Mouse (Mus musculus) forebrain, embryonic 15.5 days (tissue): Measurements from ENCODE around the gene Hpn. TPM values are rescaled to one million over a fixed set of nuclear protein-coding genes. Genes with fewer than 3 reads are reported as not detected.

Experiments
- ATAC-seq: fragments of 200-750 bp; cut with Nextera tagmentation; replicated peaks from 2 replicates; pipeline ENCODE4 v1.8.0; 2017; ENCODE audit warnings: mild to moderate bottlenecking, moderate TSS enrichment, moderate library complexity
- H3K27ac ChIP-seq: fragments of 300-500 bp; sonication (generic); replicated peaks from 2 replicates; pipeline ENCODE4 v1.5.1; 2015; ENCODE audit warnings: mild to moderate bottlenecking, inconsistent platforms
- H3K27me3 ChIP-seq: fragments of 300-500 bp; sonication (generic); 2 replicates; pipeline ENCODE4 v1.6.1; 2015; ENCODE audit warnings: inconsistent platforms
- H3K36me3 ChIP-seq: fragments of 300-500 bp; sonication (generic); 2 replicates; pipeline ENCODE4 v1.6.1; 2015; ENCODE audit warnings: mild to moderate bottlenecking, inconsistent platforms
- H3K4me1 ChIP-seq: fragments of 300-500 bp; sonication (generic); 2 replicates; pipeline ENCODE4 v1.6.1; 2015; ENCODE audit warnings: inconsistent platforms
- H3K4me2 ChIP-seq: fragments of 300-500 bp; sonication (generic); replicated peaks from 2 replicates; pipeline ENCODE4 v1.6.1; 2015; ENCODE audit warnings: mild to moderate bottlenecking, inconsistent platforms
- H3K4me3 ChIP-seq: fragments of 300-500 bp; sonication (generic); 2 replicates; pipeline ENCODE4 v1.5.1; 2015; ENCODE audit warnings: mild to moderate bottlenecking, inconsistent platforms
- H3K9ac ChIP-seq: fragments of 300-500 bp; sonication (generic); replicated peaks from 2 replicates; pipeline ENCODE4 v1.6.1; 2015; ENCODE audit warnings: mild to moderate bottlenecking, inconsistent platforms
- H3K9me3 ChIP-seq: fragments of 300-500 bp; sonication (generic); 2 replicates; pipeline ENCODE4 v1.6.1; 2016; ENCODE audit warnings: inconsistent platforms
- WGBS: fragments of 180-500 bp; shearing (Covaris S2); methylation state at CpG from one replicate; pipeline ENCODE4 v1.1.7; 2015; ENCODE audit warnings: mixed read lengths; 5-methylcytosine and 5-hydroxymethylcytosine counted together
- polyA plus RNA-seq: library from polyadenylated mRNA; unstranded; fragments of >200 nt; fragmentation: Nextera tagmentation; extraction: Ambion mirVana; gene quantifications from 2 replicates; pipeline ENCODE4 v1.2.1, GENCODE M21; 2015

Hpn gene
- polyA plus RNA-seq, 1 experiment from 2014 or later, result 0.36 TPM

DNA sequence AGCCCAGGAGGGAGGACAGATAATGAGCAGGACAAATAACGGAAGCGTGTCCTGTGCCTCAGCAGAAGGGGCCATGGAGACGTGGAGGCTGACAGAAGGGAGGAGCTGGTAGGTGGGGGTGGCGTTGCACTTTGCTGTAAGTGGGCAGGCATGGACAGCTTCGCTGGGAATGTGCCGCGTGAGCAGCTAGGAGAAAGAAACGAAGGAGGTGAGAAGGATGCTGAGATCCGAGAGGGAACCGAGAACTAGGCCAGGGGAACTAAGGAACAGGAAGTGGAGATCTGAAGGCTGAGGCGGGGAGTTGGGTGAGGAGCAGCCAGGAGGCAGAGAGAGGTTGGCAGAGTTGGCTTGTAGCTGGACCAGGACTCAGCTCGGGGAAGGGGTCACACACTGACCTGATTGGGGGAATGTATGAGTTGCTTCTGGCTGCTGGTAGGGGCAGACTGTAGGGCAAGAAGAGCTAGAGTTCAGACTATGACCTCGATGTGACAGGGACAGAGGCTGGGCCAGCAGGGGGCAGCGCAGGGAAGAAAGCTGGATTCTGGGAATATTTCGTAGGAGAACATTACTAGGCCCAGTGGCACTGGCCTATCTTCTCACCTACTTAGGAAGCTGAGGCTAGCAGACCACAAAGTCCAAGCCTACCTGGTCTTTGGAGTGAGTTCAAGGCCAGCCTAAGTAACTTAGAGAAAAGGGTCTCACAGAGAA is 9.9 kb downstream of the Hpn start:
- no peaks in the 10 kb centered on the region for H3K4me1 ChIP-seq
- H3K4me2 ChIP-seq, result no peak overlapping the region
- no peaks in the 10 kb centered on the region for H3K27me3 ChIP-seq
- WGBS, result 72% methylated on average over 15 of the region's 15 CpGs
- no peak overlapping the region for H3K4me3 ChIP-seq
- H3K27ac ChIP-seq, result no peak overlapping the region
- no peaks in the 10 kb centered on the region for H3K9me3 ChIP-seq
- no peak for ATAC-seq
- no peaks in the 10 kb centered on the region for H3K36me3 ChIP-seq
- H3K9ac ChIP-seq, result no peak overlapping the region

DNA sequence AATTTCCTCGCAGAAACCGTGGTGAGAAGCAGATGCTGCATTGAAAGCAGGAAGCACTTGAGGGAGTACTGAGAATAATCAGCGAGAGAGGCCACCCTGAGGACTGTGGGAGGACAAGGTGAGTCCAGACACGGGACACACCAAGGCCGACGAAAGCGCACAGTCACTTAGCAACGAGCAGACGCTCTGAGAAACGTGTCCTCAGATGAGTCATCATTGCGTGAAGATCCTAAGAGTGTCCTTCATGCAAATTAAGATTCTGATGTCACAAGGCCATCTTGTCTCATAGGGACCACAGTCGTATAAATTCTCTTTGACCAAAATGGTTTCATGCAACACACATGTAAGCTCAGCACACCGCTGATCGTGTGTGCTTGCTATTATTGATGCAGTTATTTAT is 14.3 kb downstream of the Hpn start:
- Histone ChIP-seq H3K9me3 (no peaks in the 10 kb centered on the region), H3K9ac (no peak overlapping the region), H3K36me3 (no peaks in the 10 kb centered on the region), H3K27me3 (no peaks in the 10 kb centered on the region), H3K4me3 (no peak overlapping the region), H3K4me2 (no peak overlapping the region), H3K27ac (no peak overlapping the region), H3K4me1 (no peaks in the 10 kb centered on the region)
- ATAC-seq, result no peak
- 89% methylated on average over 14 of the region's 14 CpGs for WGBS

DNA sequence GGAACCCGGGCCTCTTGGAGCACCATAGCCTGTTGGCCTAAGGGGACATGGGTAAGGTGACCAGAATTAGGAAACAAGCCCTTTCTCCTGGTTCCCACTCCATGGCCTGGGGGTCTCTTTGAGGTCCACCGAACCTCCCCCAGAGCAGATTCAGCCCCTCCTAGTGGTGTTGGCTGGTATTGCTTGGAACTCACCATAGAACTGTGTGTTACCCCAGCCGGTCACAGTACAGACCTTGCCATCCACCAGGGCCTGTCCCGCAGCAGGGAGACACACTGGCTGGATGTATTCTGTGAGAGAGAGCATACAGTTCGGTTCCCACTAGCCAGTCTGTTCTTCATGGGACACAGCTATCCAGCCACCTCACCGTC is 15.5 kb downstream of the Hpn start:
- no peaks in the 10 kb centered on the region for H3K4me1 ChIP-seq
- no peak overlapping the region for H3K4me2 ChIP-seq
- no peak overlapping the region for H3K4me3 ChIP-seq
- no peak for ATAC-seq
- no peaks in the 10 kb centered on the region for H3K36me3 ChIP-seq
- H3K9me3 ChIP-seq, result no peaks in the 10 kb centered on the region
- H3K9ac ChIP-seq, result no peak overlapping the region
- no peak overlapping the region for H3K27ac ChIP-seq
- no peaks in the 10 kb centered on the region for H3K27me3 ChIP-seq
- 88% methylated on average over 6 of the region's 6 CpGs for whole genome bisulfite sequencing

GRCm38 (mm10) chr7:31098697-31099611 is 16.1 kb downstream of the Hpn start:
- H3K36me3 ChIP-seq, result no peaks in the 10 kb centered on the region
- H3K4me1 ChIP-seq, result no peaks in the 10 kb centered on the region
- WGBS, result 82% methylated on average over 22 of the region's 22 CpGs
- H3K27ac ChIP-seq, result no peak overlapping the region
- no peak for ATAC-seq
- no peak overlapping the region for H3K4me3 ChIP-seq
- no peak overlapping the region for H3K9ac ChIP-seq
- no peaks in the 10 kb centered on the region for H3K9me3 ChIP-seq
- H3K27me3 ChIP-seq, result no peaks in the 10 kb centered on the region
- H3K4me2 ChIP-seq, result no peak overlapping the region

DNA sequence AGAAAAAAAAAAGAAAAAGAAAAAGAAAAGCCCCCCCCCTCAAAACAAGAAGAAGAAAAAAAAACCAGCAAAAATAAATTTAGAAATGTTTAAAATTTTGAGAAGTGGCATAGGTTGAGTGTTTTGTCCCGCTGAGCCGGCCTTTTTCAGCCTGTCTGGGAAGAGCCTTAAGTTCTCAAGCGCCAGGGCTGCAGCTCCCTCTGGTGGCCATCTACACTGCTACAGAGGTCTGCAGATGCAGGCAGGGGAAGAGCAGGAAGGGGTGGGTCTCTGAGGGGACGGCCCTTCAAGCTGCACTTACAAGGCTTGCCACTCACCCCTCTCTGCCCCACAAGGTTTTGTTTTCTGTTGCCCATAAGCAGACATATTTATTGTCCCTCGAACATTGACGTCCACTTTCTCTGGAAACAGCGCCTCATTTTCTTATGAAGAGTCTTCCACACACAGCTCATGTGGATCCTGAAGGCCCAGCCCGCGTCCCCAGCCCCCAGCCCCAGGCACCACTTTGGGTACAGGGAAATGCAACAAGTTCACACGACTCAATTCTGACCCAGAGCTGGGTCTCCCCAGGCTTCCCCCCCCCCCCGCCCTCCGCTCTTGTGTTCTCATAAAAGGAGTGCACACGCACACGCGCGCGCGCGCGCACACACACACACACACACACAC is 17.4 kb downstream of the Hpn start:
- no peaks in the 10 kb centered on the region for H3K36me3 ChIP-seq
- no peaks in the 10 kb centered on the region for H3K4me1 ChIP-seq
- 47% methylated on average over 20 of the region's 20 CpGs for WGBS
- peak overlapping the region; percentile 23 for H3K4me3 ChIP-seq
- H3K9me3 ChIP-seq, result no peaks in the 10 kb centered on the region
- peak overlapping the region; percentile 36 for H3K4me2 ChIP-seq
- H3K27me3 ChIP-seq, result no peaks in the 10 kb centered on the region
- peak; percentile 94 for ATAC-seq
- H3K9ac ChIP-seq, result no peak overlapping the region
- H3K27ac ChIP-seq, result no peak overlapping the region

- no peak overlapping the region for H3K4me2 ChIP-seq
- no peak overlapping the region for H3K27ac ChIP-seq
- 77% methylated on average over 9 of the region's 9 CpGs for WGBS
- no peak for ATAC-seq
- no peaks in the 10 kb centered on the region for H3K36me3 ChIP-seq
- no peak overlapping the region for H3K4me3 ChIP-seq
- H3K4me1 ChIP-seq, result no peaks in the 10 kb centered on the region
- H3K9ac ChIP-seq, result no peak overlapping the region
- H3K27me3 ChIP-seq, result no peaks in the 10 kb centered on the region
- no peaks in the 10 kb centered on the region for H3K9me3 ChIP-seq
Measured at GRCm38 (mm10) chr7:31096892-31097564, 18.1 kb downstream of the Hpn start.

DNA sequence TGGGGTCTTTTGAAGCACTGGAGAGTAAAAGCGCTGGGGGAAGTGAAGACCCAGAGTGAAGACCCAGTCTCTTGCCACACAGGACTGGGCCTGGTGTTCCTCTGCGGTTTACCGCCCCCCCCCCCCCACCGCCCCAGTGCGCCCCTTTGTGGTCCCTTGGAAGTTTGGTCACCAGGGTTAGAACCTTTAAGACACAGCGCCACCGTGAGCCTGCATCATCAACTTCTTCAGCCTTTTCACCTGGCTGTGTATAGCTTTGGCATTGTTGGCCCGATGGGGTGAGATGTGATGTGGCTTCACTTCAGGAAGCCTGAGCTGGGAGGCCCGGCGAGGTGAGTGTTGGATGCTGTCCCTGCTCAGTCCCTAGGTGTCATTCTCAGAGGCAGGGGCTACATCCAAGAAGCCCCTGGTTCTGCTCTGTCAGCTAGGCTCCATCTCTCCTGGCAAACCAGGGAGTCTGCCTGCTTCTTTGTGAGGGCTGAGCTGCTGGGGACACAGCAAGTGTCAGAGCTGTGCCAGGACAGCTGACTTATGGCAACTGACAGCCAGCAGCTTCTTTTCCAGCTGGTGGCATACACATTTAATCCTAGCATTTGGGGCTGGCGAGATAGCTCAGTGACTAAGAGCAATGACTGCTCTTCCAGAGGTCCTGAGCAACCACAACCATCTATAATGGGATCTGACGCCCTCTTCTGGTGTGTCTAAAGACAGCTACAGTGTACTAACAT is 20.2 kb downstream of the Hpn start:
- Histone ChIP-seq H3K27ac (no peak overlapping the region), H3K36me3 (no peaks in the 10 kb centered on the region), H3K27me3 (no peaks in the 10 kb centered on the region), H3K9me3 (no peaks in the 10 kb centered on the region), H3K4me2 (no peak overlapping the region), H3K9ac (no peak overlapping the region), H3K4me1 (no peaks in the 10 kb centered on the region), H3K4me3 (no peak overlapping the region)
- 27% methylated on average over 11 of the region's 12 CpGs for WGBS
- no peak for ATAC-seq

DNA sequence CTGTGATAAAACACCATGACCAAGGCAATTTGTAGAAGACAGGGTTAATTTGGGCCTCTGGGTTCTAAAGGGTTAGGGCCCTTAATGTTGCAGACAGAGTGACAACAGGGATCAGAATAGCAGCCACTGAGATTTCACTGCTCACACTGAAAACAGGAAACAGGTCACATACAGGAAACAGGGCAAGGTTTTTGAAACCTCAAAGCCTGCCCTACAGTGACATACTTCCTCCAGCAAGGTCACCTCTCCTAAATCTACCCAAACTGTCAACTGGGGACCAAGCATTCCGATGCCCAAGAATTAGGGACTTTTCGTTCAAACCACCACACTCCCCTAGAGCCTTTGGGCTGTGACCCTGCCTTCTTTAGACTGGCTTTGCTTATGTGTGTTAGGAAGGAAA is 25.4 kb downstream of the Hpn start:
- H3K9me3 ChIP-seq, result no peaks in the 10 kb centered on the region
- 84% methylated on average over 2 of the region's 2 CpGs for WGBS
- H3K4me1 ChIP-seq, result 0 out of 2 replicates have a peak, but pooled peaks cover 2% of the 10 kb centered on the region
- H3K4me3 ChIP-seq, result no peak overlapping the region
- H3K4me2 ChIP-seq, result no peak overlapping the region
- H3K27ac ChIP-seq, result no peak overlapping the region
- H3K36me3 ChIP-seq, result no peaks in the 10 kb centered on the region
- H3K27me3 ChIP-seq, result no peaks in the 10 kb centered on the region
- no peak for ATAC-seq
- no peak overlapping the region for H3K9ac ChIP-seq

DNA sequence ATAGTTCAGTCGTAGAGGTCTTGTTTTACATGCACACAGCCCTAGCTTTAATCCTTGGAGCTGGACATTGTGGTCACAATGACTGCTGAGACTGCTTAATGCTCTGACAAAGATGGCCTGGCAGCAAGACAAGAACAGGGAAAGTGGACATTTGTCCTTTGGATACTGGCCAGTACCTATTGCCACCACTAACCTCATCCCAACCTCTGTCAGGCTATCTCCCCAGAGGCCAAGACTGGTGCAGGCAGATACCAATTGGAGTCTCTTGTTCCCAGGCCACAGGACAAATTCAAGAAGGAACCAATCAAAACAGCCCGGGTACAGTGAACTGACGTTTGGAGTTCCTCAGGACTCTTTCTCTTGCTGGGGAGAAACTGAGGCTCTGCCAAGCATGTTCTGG is 26.9 kb downstream of the Hpn start:
- no peak overlapping the region for H3K9ac ChIP-seq
- 0 out of 2 replicates have a peak, but pooled peaks cover 2% of the 10 kb centered on the region for H3K4me1 ChIP-seq
- H3K27ac ChIP-seq, result no peak overlapping the region
- H3K4me3 ChIP-seq, result no peak overlapping the region
- no peaks in the 10 kb centered on the region for H3K27me3 ChIP-seq
- 63% methylated on average over 3 of the region's 3 CpGs for WGBS
- no peak overlapping the region for H3K4me2 ChIP-seq
- no peak for ATAC-seq
- no peaks in the 10 kb centered on the region for H3K9me3 ChIP-seq
- no peaks in the 10 kb centered on the region for H3K36me3 ChIP-seq

DNA sequence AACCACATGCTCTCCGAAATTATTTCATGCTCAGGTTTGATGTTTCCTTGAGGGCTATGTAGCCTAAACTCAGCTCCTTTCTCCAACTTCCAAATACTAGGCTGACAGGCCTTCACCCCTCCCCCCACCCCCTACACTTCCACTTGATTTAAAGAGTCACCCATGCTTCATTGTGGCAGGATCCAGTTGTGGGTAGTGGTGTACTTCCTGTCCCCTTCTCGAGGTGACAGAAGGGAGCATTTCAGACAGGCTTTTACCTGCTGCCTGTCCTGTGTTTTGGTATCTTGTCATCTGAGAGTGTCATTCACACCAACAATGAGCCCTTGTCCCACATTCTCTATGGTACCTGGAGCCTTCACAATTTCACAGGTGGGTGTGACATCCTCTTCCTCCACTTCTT is 27.8 kb downstream of the Hpn start:
- WGBS, result 80% methylated on average over 2 of the region's 2 CpGs
- no peak overlapping the region for H3K27ac ChIP-seq
- ATAC-seq, result no peak

GRCm38 (mm10) chr7:31086175-31086755 is 28.8 kb downstream of the Hpn start:
- ATAC-seq, result no peak
- Histone ChIP-seq H3K4me3 (no peak overlapping the region), H3K27ac (no peak overlapping the region), H3K4me1 (0 out of 2 replicates have a peak, but pooled peaks cover 2% of the 10 kb centered on the region), H3K4me2 (no peak overlapping the region), H3K36me3 (no peaks in the 10 kb centered on the region), H3K27me3 (no peaks in the 10 kb centered on the region), H3K9ac (no peak overlapping the region), H3K9me3 (no peaks in the 10 kb centered on the region)
- 91% methylated on average over 9 of the region's 9 CpGs for WGBS

More for the DNA sequence above, 27.8 kb downstream of the Hpn start:
- Histone ChIP-seq H3K27me3 (no peaks in the 10 kb centered on the region), H3K36me3 (no peaks in the 10 kb centered on the region), H3K9me3 (no peaks in the 10 kb centered on the region), H3K4me1 (0 out of 2 replicates have a peak, but pooled peaks cover 2% of the 10 kb centered on the region), H3K4me3 (no peak overlapping the region), H3K9ac (no peak overlapping the region), H3K4me2 (no peak overlapping the region)
